Mouse (Mus musculus) midbrain, embryonic 10.5 days (tissue): ENCODE measurements at regions not wholly inside any gene's neighbourhood (a gene's known extent, or its start where the extent isn't known, plus 50 kb on each side); places are given as distances from the start of the nearest gene placed in this dataset.

Experiments used
- DNase-seq: peaks from one replicate; pipeline ENCODE4 v3.0.0-alpha.2; 2017; ENCODE audit warnings: low spot score
- H3K27ac ChIP-seq: fragments of 300-500 bp; sonication (generic); replicated peaks from 2 replicates; pipeline ENCODE4 v1.5.1; 2016; ENCODE audit warnings: mild to moderate bottlenecking
- H3K27me3 ChIP-seq: fragments of 300-500 bp; sonication (generic); 2 replicates; pipeline ENCODE4 v1.6.1; 2016; ENCODE audit warnings: low read depth, mild to moderate bottlenecking; ENCODE audit not compliant: poor library complexity, severe bottlenecking
- H3K36me3 ChIP-seq: fragments of 300-500 bp; sonication (generic); 2 replicates; pipeline ENCODE4 v1.6.1; 2016; ENCODE audit warnings: mild to moderate bottlenecking, moderate library complexity
- H3K4me1 ChIP-seq: fragments of 300-500 bp; sonication (generic); 2 replicates; pipeline ENCODE4 v1.6.1; 2016
- H3K4me3 ChIP-seq: fragments of 300-500 bp; sonication (generic); 2 replicates; pipeline ENCODE4 v1.5.1; 2016; ENCODE audit warnings: mild to moderate bottlenecking, moderate library complexity
- H3K9me3 ChIP-seq: fragments of 300-500 bp; sonication (generic); replicated peaks from 2 replicates; pipeline ENCODE4 v1.6.1; 2016; ENCODE audit warnings: mild to moderate bottlenecking
- WGBS: fragments of 180-500 bp; shearing (Covaris S2); methylation state at CpG from one replicate; pipeline ENCODE4 v1.1.7; 2016; 5-methylcytosine and 5-hydroxymethylcytosine counted together

DNA sequence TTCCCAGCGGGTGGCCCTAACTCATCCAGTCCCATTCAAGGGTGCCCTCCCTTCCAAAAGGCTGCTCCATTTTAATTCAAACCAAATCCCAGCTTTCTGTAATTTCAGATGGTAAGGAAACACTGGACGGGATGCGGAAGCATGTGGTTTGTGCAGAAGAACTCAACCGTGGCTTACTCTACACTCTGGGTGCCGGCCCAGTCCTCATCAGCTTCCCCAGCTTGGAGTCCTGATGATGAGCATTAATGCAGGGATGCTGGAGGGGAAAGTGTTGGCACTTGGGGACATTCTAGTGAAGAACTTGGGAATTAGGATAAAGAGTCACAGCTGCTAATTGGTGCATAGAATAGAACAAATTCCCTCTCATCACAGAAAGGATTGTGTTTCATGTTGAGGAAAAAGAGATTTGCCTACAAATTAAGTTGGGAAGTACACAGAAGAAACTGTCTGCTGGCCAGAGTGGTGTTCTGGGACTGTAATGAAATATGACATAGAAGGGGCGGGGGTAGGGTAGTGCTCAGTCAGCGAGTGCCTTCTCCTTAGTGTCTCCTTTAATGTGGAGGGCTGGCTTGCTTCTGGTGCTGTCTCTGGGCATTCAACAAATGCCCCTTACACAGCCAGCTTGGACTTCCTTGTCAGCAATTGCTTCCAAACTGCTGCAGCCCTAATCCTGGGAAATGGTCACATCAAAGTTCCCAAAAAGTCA lies 285.0 kb upstream of the Bmper start:
- Histone ChIP-seq H3K4me3 (no peak overlapping the region), H3K4me1 (no peaks in the 10 kb centered on the region), H3K9me3 (no peaks in the 10 kb centered on the region), H3K27ac (no peak overlapping the region), H3K36me3 (no peaks in the 10 kb centered on the region), H3K27me3 (no peaks in the 10 kb centered on the region)
- no peak for DNase-seq
- WGBS: 89% methylated on average over 7 of the region's 7 CpGs

DNA sequence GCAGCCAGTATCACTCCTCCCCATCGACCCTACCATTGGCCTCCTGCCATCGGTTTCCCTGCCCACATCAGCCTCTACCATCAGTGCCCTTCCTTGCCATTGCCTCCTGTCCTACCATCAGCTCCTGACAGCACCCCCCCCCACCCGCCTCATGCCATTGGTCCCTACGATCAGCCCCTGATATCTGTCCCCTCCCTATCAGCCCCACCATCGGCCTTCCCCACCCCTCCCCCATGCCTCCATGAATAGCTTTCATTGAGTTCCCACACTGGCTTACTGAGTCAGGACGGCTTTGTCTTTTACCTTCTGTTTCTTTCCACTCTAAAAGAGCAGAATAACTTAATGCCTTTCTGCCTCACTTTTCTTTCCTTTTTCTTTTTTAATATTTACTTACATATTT lies 277.9 kb upstream of the Bmper start:
- 72% methylated on average over 6 of the region's 6 CpGs for WGBS
- Histone ChIP-seq H3K4me3 (no peak overlapping the region), H3K4me1 (peaks cover 7% of the 10 kb centered on the region; the same call in 1 of the 2 replicates), H3K27me3 (no peaks in the 10 kb centered on the region), H3K9me3 (no peaks in the 10 kb centered on the region), H3K36me3 (no peaks in the 10 kb centered on the region), H3K27ac (peak overlapping the region; percentile 17; the same call in 1 of the 2 replicates)
- DNase-seq: no peak

DNA sequence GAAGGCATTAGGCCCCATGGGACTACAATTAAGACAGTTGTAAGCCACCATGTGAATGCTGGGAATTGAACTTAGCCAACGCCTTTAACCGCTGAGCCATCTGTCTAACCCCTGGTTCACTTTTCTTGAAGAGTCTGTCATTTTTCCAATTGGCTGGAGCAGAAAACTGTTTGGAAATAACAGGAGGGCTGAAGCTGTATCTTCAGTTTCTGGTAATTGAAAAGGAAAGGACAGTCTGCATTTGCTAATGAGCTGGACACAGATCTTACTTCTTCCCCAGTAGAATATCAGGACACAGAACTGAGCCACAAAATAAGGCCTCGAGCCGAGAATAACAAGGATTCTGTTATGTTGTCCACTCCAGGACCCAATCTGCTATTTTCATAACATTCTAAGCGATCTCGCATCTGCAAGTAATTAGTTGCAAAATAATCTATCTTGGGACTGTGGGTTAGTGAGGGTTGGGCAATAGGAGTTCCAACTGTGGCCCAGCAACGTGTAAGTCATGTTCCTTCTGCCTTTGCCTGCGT lies 277.4 kb upstream of the Bmper start:
- peak overlapping the region; percentile 17; the same call in 1 of the 2 replicates for H3K27ac ChIP-seq
- no peak overlapping the region for H3K4me3 ChIP-seq
- DNase-seq: no peak
- peaks cover 7% of the 10 kb centered on the region; the same call in 1 of the 2 replicates for H3K4me1 ChIP-seq
- no peaks in the 10 kb centered on the region for H3K36me3 ChIP-seq
- H3K9me3 ChIP-seq: no peaks in the 10 kb centered on the region
- no peaks in the 10 kb centered on the region for H3K27me3 ChIP-seq
- 79% methylated on average over 8 of the region's 8 CpGs for WGBS

DNA sequence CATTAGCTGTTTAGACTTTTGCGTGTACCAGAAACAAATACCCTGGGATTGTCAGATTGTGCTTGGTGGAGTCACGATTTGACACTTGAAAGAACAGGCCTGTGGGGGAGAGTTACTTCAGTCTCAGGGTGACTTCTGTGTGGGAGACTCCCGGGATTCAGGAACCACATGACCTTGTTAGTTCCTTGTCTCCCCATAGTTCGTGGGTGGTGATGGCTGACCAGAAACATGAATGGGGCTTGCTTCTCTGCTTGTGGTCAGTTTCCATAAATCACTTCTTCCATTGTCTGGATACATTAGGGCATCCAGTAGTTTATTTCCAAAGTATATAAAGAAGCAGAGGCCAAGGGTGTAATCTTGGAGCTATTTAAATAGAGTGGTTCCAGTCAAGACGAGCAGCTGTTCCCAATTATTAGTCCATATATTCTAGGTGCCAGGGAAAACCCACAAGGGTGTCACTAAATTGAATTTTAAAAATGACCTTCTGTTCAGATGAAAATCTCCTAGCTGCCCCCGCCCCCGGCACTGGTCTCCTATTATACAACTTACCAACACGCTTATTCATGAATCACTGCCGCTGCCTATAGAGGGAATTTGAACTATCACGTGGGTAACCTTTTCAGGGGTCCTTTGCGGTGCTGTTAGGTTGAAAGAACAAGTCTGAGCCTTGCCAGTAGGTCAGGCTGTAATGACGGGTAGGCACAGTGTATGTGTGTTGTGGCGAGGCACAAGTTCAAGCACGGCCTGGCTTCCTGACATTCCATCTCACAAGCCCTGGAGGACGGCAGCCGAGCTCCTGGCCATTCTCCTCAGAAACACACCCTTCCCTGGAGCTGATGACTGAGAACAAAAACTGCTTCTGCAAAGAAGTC lies 270.1 kb upstream of the Bmper start:
- 87% methylated on average over 16 of the region's 16 CpGs for WGBS
- H3K4me3 ChIP-seq: no peak overlapping the region
- no peaks in the 10 kb centered on the region for H3K27me3 ChIP-seq
- H3K27ac ChIP-seq: no peak overlapping the region
- no peaks in the 10 kb centered on the region for H3K4me1 ChIP-seq
- no peaks in the 10 kb centered on the region for H3K36me3 ChIP-seq
- DNase-seq: no peak
- H3K9me3 ChIP-seq: no peaks in the 10 kb centered on the region

DNA sequence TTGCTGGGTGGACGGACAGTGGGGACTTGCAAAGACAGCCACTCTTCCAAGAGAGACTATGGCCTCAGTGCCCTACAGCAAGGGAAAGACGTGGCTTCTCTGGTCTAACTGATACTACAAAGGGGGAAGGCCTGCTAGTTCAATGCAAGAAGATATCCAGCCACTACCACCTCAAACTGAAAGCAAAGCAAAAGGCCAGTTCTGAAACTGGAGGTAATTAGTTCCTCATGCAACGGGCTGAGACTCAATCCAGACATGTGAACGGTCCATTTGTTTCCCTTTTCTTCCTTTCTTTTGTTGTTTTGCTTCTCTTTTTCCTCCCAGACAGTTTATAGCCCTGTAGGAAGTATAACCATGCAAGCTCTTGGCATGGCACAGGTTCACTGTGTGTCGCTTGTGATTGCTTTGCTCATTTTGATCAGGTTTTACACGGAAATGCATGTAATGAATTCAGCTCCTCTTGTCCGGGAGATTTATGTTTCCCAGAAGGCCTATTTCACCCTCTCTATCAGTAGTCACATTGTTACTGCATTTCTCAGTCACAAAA lies 260.5 kb upstream of the Bmper start:
- no peaks in the 10 kb centered on the region for H3K36me3 ChIP-seq
- no peaks in the 10 kb centered on the region for H3K4me1 ChIP-seq
- H3K4me3 ChIP-seq: no peak overlapping the region
- WGBS: 76% methylated on average over 7 of the region's 7 CpGs
- H3K9me3 ChIP-seq: no peaks in the 10 kb centered on the region; the same call in 1 of the 2 replicates
- H3K27me3 ChIP-seq: no peaks in the 10 kb centered on the region
- no peak for DNase-seq
- no peak overlapping the region for H3K27ac ChIP-seq

DNA sequence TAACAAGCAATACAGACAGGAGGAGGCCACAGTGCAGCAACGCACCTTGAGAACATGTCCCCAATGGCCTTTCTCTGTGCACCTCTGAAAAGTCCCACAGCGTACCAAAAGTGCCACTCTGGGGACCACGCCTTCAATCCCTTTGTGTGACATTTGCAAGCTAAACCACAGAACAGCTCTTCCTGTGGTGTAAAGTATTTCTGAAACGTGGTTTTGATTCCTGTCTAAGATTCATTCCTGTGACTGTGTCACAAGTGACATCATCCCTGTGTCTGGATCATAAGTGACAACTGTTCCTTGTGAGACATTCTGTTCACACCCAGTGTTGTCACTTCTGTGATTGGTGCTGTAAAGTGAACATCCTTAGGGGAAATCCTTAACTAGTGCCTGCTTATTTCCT lies 251.6 kb upstream of the Bmper start:
- 87% methylated on average over 4 of the region's 4 CpGs for WGBS
- no peaks in the 10 kb centered on the region for H3K4me1 ChIP-seq
- no peak overlapping the region for H3K27ac ChIP-seq
- no peaks in the 10 kb centered on the region for H3K36me3 ChIP-seq
- DNase-seq: no peak
- H3K9me3 ChIP-seq: no peaks in the 10 kb centered on the region
- H3K27me3 ChIP-seq: no peaks in the 10 kb centered on the region
- no peak overlapping the region for H3K4me3 ChIP-seq

DNA sequence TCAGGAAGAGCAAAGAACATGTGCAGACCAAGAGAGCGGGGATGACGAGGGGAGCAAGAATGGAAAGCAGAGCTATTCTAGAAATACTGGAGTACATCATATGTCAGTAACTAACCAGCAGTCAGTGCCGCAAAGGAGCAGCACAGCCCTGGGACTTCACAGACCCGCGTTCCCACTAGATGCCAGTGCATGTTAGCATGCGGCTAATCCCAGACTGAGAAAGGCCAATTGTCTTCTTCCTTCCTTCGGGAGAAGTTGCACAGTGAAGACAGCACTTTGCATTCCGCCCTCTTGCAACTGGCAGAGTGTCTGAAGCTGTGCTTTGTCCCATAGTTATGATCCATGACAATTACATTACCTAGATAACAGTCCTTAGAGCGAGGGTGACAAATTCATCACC lies 246.1 kb upstream of the Bmper start:
- Histone ChIP-seq H3K4me3 (no peak overlapping the region), H3K9me3 (no peaks in the 10 kb centered on the region), H3K27ac (no peak overlapping the region), H3K4me1 (peaks cover 15% of the 10 kb centered on the region), H3K27me3 (no peaks in the 10 kb centered on the region), H3K36me3 (no peaks in the 10 kb centered on the region)
- DNase-seq: no peak
- WGBS: 67% methylated on average over 9 of the region's 9 CpGs

DNA sequence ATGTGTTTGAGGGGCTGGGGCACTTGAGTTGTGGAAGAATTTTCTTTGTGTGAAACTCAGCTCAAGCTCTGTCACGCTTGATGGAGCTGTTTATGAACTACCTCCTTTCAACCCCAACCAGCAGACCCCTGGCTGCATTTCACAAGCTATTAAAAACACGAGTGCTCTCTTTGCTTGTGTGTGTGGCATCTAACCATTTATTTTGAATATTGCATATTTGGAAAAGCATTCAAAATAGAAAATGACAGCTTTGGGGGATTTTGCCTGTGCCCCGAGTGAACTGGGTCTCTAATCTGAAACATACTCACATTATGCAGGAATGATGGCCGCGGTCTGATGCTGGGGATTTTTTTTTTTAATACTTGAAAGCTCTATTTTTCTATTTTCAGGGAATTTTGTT lies 243.2 kb upstream of the Bmper start:
- WGBS: 75% methylated on average over 5 of the region's 5 CpGs
- Histone ChIP-seq H3K27me3 (no peaks in the 10 kb centered on the region), H3K9me3 (no peaks in the 10 kb centered on the region), H3K4me3 (no peak overlapping the region), H3K4me1 (peaks cover 15% of the 10 kb centered on the region), H3K27ac (no peak overlapping the region), H3K36me3 (no peaks in the 10 kb centered on the region)
- DNase-seq: no peak

DNA sequence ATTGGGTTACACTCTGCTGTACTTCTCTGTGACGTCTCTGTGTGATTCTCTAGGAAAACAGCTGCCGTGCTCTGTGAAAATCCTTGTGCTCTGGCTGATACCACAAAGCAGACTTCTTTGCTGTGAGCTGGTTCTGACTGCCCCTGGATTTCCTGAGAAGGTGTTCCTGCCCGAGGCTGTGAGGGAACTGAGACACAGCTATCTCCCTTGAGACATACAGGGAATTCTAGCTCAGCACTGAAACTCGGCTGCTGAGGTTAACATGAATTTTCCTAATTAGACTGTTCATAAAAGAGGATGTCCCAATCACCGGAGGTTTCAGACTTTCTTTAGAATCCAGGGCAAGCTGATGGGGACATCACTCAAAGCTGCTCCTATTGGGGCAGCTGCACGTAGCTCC lies 233.4 kb upstream of the Bmper start:
- no peaks in the 10 kb centered on the region for H3K27me3 ChIP-seq
- H3K4me1 ChIP-seq: no peaks in the 10 kb centered on the region
- no peaks in the 10 kb centered on the region for H3K36me3 ChIP-seq
- 79% methylated on average over 6 of the region's 6 CpGs for WGBS
- no peak overlapping the region for H3K27ac ChIP-seq
- no peak overlapping the region for H3K4me3 ChIP-seq
- DNase-seq: no peak
- H3K9me3 ChIP-seq: no peaks in the 10 kb centered on the region

DNA sequence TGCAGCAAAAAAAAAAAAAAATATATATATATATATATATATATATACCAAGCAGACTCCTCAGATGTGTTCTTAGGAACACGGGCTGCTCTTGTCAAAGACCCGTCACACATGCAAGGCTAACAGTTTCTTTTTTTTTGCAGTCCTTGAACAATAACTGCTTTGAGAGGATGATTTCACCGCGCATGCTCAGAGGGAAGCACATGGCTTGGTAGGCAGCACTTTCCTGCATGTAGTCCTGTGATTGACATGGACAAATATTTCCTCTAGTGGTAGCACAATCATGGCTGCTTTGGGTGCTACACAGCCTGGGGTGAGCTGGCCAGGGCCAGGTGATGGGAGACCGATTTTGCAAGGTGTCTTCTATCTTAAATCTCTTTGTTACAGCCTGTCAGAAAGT lies 229.3 kb upstream of the Bmper start:
- H3K4me1 ChIP-seq: no peaks in the 10 kb centered on the region
- 87% methylated on average over 5 of the region's 5 CpGs for WGBS
- H3K27ac ChIP-seq: no peak overlapping the region
- H3K4me3 ChIP-seq: no peak overlapping the region
- H3K9me3 ChIP-seq: no peaks in the 10 kb centered on the region
- H3K27me3 ChIP-seq: no peaks in the 10 kb centered on the region
- no peaks in the 10 kb centered on the region for H3K36me3 ChIP-seq
- DNase-seq: no peak

DNA sequence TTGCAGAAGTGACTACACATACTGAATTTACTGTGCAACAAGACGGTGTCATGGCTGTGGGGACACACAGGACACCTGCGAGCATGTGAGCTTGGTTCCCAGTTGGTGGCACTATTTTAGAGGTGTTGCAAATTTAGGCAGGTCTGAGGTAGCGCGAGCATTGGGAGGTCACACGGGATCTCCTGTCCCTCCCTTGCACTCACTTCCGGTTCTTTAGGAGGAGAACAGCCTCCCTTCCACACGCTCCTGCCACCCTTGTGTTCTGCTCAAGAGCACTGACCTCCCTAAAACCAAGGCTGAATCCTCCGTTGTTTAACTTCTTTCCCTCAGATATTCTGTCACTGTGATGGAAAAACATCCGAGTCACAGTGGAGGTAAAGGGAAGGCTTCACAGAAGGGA lies 227.3 kb upstream of the Bmper start:
- Histone ChIP-seq H3K27ac (no peak overlapping the region), H3K4me3 (no peak overlapping the region), H3K27me3 (no peaks in the 10 kb centered on the region), H3K36me3 (no peaks in the 10 kb centered on the region), H3K4me1 (no peaks in the 10 kb centered on the region), H3K9me3 (no peaks in the 10 kb centered on the region)
- WGBS: 74% methylated on average over 9 of the region's 9 CpGs
- DNase-seq: no peak

DNA sequence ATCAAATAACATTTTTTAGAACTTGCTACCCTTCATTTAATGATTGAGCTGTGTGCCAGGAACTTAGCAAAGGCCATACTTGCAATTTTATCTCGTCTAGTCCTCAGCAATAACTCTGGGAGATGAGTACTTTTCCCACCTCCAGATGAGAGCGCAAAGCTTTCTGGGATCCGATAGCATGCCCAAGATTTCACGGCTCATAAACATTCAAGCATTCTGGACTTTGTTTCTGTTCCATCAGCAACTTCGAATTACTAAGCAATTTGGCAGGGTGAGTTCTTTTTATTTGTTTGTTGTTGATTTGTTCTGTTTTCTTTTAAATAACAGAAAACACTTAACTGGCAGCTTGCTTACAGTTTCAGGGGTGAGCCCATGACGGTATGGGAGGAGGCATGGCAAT lies 224.6 kb upstream of the Bmper start:
- no peak overlapping the region for H3K4me3 ChIP-seq
- 91% methylated on average over 6 of the region's 6 CpGs for WGBS
- peaks cover 8% of the 10 kb centered on the region for H3K27me3 ChIP-seq
- H3K36me3 ChIP-seq: no peaks in the 10 kb centered on the region
- no peaks in the 10 kb centered on the region for H3K9me3 ChIP-seq
- H3K27ac ChIP-seq: no peak overlapping the region
- no peaks in the 10 kb centered on the region for H3K4me1 ChIP-seq
- DNase-seq: no peak

DNA sequence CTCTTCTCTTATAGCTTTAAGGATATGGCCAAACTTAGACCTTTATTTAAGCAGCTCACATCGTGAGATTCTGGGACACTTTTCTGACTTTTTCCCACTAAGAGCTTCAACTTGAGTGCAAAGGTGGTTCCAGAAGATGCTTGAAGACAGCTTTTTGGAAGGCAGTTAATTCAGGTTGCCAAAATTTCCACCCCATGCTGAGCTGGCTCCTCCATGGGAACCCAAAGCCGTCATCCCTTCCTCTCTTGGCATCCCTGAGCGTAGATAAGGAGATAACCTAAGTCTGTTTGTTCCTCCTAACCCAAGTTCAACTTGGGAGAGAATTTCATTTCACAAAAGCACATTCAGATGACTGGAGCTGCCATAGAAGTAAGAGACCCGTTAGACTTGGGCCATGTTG lies 223.7 kb upstream of the Bmper start:
- 80% methylated on average over 4 of the region's 4 CpGs for WGBS
- H3K4me1 ChIP-seq: peaks cover 7% of the 10 kb centered on the region
- no peak overlapping the region for H3K4me3 ChIP-seq
- peaks cover 14% of the 10 kb centered on the region for H3K27me3 ChIP-seq
- no peaks in the 10 kb centered on the region for H3K36me3 ChIP-seq
- DNase-seq: no peak
- H3K9me3 ChIP-seq: no peaks in the 10 kb centered on the region
- no peak overlapping the region for H3K27ac ChIP-seq
